Mouse (Mus musculus): ENCODE data around the gene Adam22. TPM values are rescaled to one million over a fixed set of nuclear protein-coding genes. Genes with fewer than 3 reads are reported as not detected.

Adam22 gene
- total and polyA plus RNA-seq, 3 experiments = 0.27 to 0.30 TPM; not detected in 1

GRCm38 (mm10) chr5:8120926-8121325, 247.0 kb downstream of the Adam22 start:
- Histone ChIP-seq H3K4me3 (ENCODE audit: low read depth, low read length) (no peak overlapping the region), H3K27me3 (ENCODE audit: insufficient read depth, low read length) (no peaks in the 10 kb centered on the region), H3K36me3 (replicated peaks) (no peaks in the 10 kb centered on the region), H3K9me3 (replicated peaks) (no peaks in the 10 kb centered on the region), H3K4me1 (ENCODE audit: insufficient read depth, low read depth, low read length) (no peaks in the 10 kb centered on the region)
- ATAC-seq (ENCODE audit: extremely low read depth, insufficient number of reproducible peaks, low FRiP score, poor library complexity, severe bottlenecking) (no peak), DNase-seq (ENCODE audit: low spot score) (no peak)
- TF ChIP-seq POLR2AphosphoS5 (IDR thresholded peaks at IDR 0.05; ENCODE audit: insufficient replicate concordance, low read depth, low read length) (no peak), GATA2 (IDR thresholded peaks at IDR 0.05; ENCODE audit: borderline replicate concordance, low read depth, low read length) (no peak), CTCF (IDR thresholded peaks at IDR 0.05; ENCODE audit: low read depth, low read length) (no peak), TAL1 (conservative IDR thresholded peaks at IDR 0.05; ENCODE audit: low read depth, low read length) (no peak), GATA1 (IDR thresholded peaks at IDR 0.05; ENCODE audit: borderline replicate concordance, low read length) (no peak)

GRCm38 (mm10) chr5:8120087-8120486, 247.9 kb downstream of the Adam22 start:
- no peak for DNase-seq (ENCODE audit: low spot score)
- Histone ChIP-seq H3K36me3 (replicated peaks) (no peaks in the 10 kb centered on the region), H3K4me3 (ENCODE audit: low read depth, low read length) (no peak overlapping the region), H3K27me3 (ENCODE audit: insufficient read depth, low read length) (no peaks in the 10 kb centered on the region), H3K4me1 (ENCODE audit: insufficient read depth, low read depth, low read length) (no peaks in the 10 kb centered on the region), H3K9me3 (replicated peaks) (no peaks in the 10 kb centered on the region)
- no peak for ATAC-seq (ENCODE audit: extremely low read depth, insufficient number of reproducible peaks, low FRiP score, poor library complexity, severe bottlenecking)
- no peak for TF ChIP-seq CTCF (IDR thresholded peaks at IDR 0.05; ENCODE audit: low read depth, low read length)

- Histone ChIP-seq H3K4me1 (ENCODE audit: insufficient read depth, low read depth, low read length) (no peaks in the 10 kb centered on the region), H3K27me3 (ENCODE audit: insufficient read depth, low read length) (no peaks in the 10 kb centered on the region), H3K36me3 (replicated peaks) (no peaks in the 10 kb centered on the region), H3K9me3 (replicated peaks) (no peaks in the 10 kb centered on the region), H3K4me3 (ENCODE audit: low read depth, low read length) (no peak overlapping the region)
- DNase-seq (ENCODE audit: low spot score) = no peak
- no peak for TF ChIP-seq TAL1 (conservative IDR thresholded peaks at IDR 0.05; ENCODE audit: low read depth, low read length)
- no peak for TF ChIP-seq GATA1 (IDR thresholded peaks at IDR 0.05; ENCODE audit: borderline replicate concordance, low read length)
- TF ChIP-seq GATA2 (IDR thresholded peaks at IDR 0.05; ENCODE audit: borderline replicate concordance, low read depth, low read length) = no peak
- no peak for TF ChIP-seq POLR2AphosphoS5 (IDR thresholded peaks at IDR 0.05; ENCODE audit: insufficient replicate concordance, low read depth, low read length)
- no peak for TF ChIP-seq CTCF (IDR thresholded peaks at IDR 0.05; ENCODE audit: low read depth, low read length)
- no peak for ATAC-seq (ENCODE audit: extremely low read depth, insufficient number of reproducible peaks, low FRiP score, poor library complexity, severe bottlenecking)
These were observed 251.3 kb downstream of the Adam22 start for GRCm38 (mm10) chr5:8116561-8117168.

- H3K4me3 ChIP-seq (ENCODE audit: low read depth, low read length) = no peak overlapping the region
- no peak for TF ChIP-seq POLR2AphosphoS5 (IDR thresholded peaks at IDR 0.05; ENCODE audit: insufficient replicate concordance, low read depth, low read length)
- TF ChIP-seq TAL1 (conservative IDR thresholded peaks at IDR 0.05; ENCODE audit: low read depth, low read length) = no peak
- no peak for TF ChIP-seq CTCF (IDR thresholded peaks at IDR 0.05; ENCODE audit: low read depth, low read length)
- no peak for TF ChIP-seq GATA2 (IDR thresholded peaks at IDR 0.05; ENCODE audit: borderline replicate concordance, low read depth, low read length)
- TF ChIP-seq GATA1 (IDR thresholded peaks at IDR 0.05; ENCODE audit: borderline replicate concordance, low read length) = no peak
- no peaks in the 10 kb centered on the region for H3K36me3 ChIP-seq (replicated peaks)
- H3K27me3 ChIP-seq (ENCODE audit: insufficient read depth, low read length) = no peaks in the 10 kb centered on the region
- ATAC-seq (ENCODE audit: extremely low read depth, insufficient number of reproducible peaks, low FRiP score, poor library complexity, severe bottlenecking) = no peak
- no peaks in the 10 kb centered on the region for H3K4me1 ChIP-seq (ENCODE audit: insufficient read depth, low read depth, low read length)
- no peaks in the 10 kb centered on the region for H3K9me3 ChIP-seq (replicated peaks)
- no peak for DNase-seq (ENCODE audit: low spot score)
These were observed 255.7 kb downstream of the Adam22 start for GRCm38 (mm10) chr5:8112246-8112645.

GRCm38 (mm10) chr5:8111691-8112090, 256.3 kb downstream of the Adam22 start:
- Histone ChIP-seq H3K4me3 (ENCODE audit: low read depth, low read length) (no peak overlapping the region), H3K4me1 (ENCODE audit: insufficient read depth, low read depth, low read length) (no peaks in the 10 kb centered on the region), H3K9me3 (replicated peaks) (no peaks in the 10 kb centered on the region), H3K27me3 (ENCODE audit: insufficient read depth, low read length) (no peaks in the 10 kb centered on the region), H3K36me3 (replicated peaks) (no peaks in the 10 kb centered on the region)
- TF ChIP-seq GATA1 (IDR thresholded peaks at IDR 0.05; ENCODE audit: borderline replicate concordance, low read length) (no peak), GATA2 (IDR thresholded peaks at IDR 0.05; ENCODE audit: borderline replicate concordance, low read depth, low read length) (no peak), POLR2AphosphoS5 (IDR thresholded peaks at IDR 0.05; ENCODE audit: insufficient replicate concordance, low read depth, low read length) (no peak), TAL1 (conservative IDR thresholded peaks at IDR 0.05; ENCODE audit: low read depth, low read length) (no peak), CTCF (IDR thresholded peaks at IDR 0.05; ENCODE audit: low read depth, low read length) (no peak)
- ATAC-seq (ENCODE audit: extremely low read depth, insufficient number of reproducible peaks, low FRiP score, poor library complexity, severe bottlenecking) (no peak), DNase-seq (ENCODE audit: low spot score) (no peak)

GRCm38 (mm10) chr5:8095689-8096088, 272.3 kb downstream of the Adam22 start:
- ATAC-seq (ENCODE audit: extremely low read depth, insufficient number of reproducible peaks, low FRiP score, poor library complexity, severe bottlenecking) = no peak
- no peak overlapping the region for H3K4me3 ChIP-seq (ENCODE audit: low read depth, low read length)
- TF ChIP-seq CTCF (IDR thresholded peaks at IDR 0.05; ENCODE audit: low read depth, low read length) (no peak), TAL1 (conservative IDR thresholded peaks at IDR 0.05; ENCODE audit: low read depth, low read length) (no peak), GATA1 (IDR thresholded peaks at IDR 0.05; ENCODE audit: borderline replicate concordance, low read length) (no peak), POLR2AphosphoS5 (IDR thresholded peaks at IDR 0.05; ENCODE audit: insufficient replicate concordance, low read depth, low read length) (no peak), GATA2 (IDR thresholded peaks at IDR 0.05; ENCODE audit: borderline replicate concordance, low read depth, low read length) (no peak)
- no peaks in the 10 kb centered on the region for H3K27me3 ChIP-seq (ENCODE audit: insufficient read depth, low read length)
- no peaks in the 10 kb centered on the region for H3K36me3 ChIP-seq (replicated peaks)
- no peak for DNase-seq (ENCODE audit: low spot score)
- no peaks in the 10 kb centered on the region for H3K4me1 ChIP-seq (ENCODE audit: insufficient read depth, low read depth, low read length)
- H3K9me3 ChIP-seq (replicated peaks) = no peaks in the 10 kb centered on the region

All from G1E (cell line).